Mouse (Mus musculus) liver, postnatal 0 days (tissue): ENCODE measurements around the gene Rasal2. TPM values are rescaled to one million over a fixed set of nuclear protein-coding genes. Genes with fewer than 3 reads are reported as not detected.

Experiments used
- ATAC-seq: fragments of 200-750 bp; cut with Nextera tagmentation; 2 replicates; pipeline ENCODE4 v1.8.0; 2017; ENCODE audit warnings: mild to moderate bottlenecking, moderate library complexity
- DNase-seq: peaks from one replicate; pipeline ENCODE4 v3.0.0-alpha.2; 2016
- H3K27ac ChIP-seq: fragments of 300-500 bp; sonication (generic); 2 replicates; pipeline ENCODE4 v1.5.1; 2014; ENCODE audit warnings: antibody characterized with exemption, moderate library complexity, mild to moderate bottlenecking, low read depth
- H3K27me3 ChIP-seq: fragments of 300-500 bp; sonication (generic); 2 replicates; pipeline ENCODE4 v1.6.1; 2014; ENCODE audit warnings: low read length, control low read depth, mixed read lengths; ENCODE audit not compliant: insufficient read depth
- H3K36me3 ChIP-seq: fragments of 300-500 bp; sonication (generic); replicated peaks from 2 replicates; pipeline ENCODE4 v1.6.1; 2014; ENCODE audit warnings: mild to moderate bottlenecking, control low read depth, low read length, moderate library complexity, mixed read lengths; ENCODE audit not compliant: insufficient read depth
- H3K4me1 ChIP-seq: fragments of 300-500 bp; sonication (generic); 2 replicates; pipeline ENCODE4 v1.6.1; 2014; ENCODE audit warnings: antibody characterized with exemption, mild to moderate bottlenecking, control low read depth; ENCODE audit not compliant: insufficient read depth
- H3K4me2 ChIP-seq: fragments of 300-500 bp; sonication (generic); 2 replicates; pipeline ENCODE4 v1.6.1; 2014; ENCODE audit warnings: low read depth, mild to moderate bottlenecking, low read length, moderate library complexity, mixed read lengths
- H3K4me3 ChIP-seq: fragments of 300-500 bp; sonication (generic); 2 replicates; pipeline ENCODE4 v1.5.1; 2014; ENCODE audit warnings: low read depth, low read length
- H3K9ac ChIP-seq: fragments of 300-500 bp; sonication (generic); replicated peaks from 2 replicates; pipeline ENCODE4 v1.6.1; 2014; ENCODE audit warnings: mild to moderate bottlenecking, moderate library complexity
- H3K9me3 ChIP-seq: fragments of 300-500 bp; sonication (generic); 2 replicates; pipeline ENCODE4 v1.6.1; 2016; ENCODE audit warnings: mild to moderate bottlenecking, control low read depth, low read length, mixed read lengths
- CTCF ChIP-seq: sonication (generic); IDR thresholded peaks from 2 replicates; pipeline ENCODE4 v1.5.1; 2016; ENCODE audit warnings: antibody characterized with exemption, low read depth
- EP300 ChIP-seq: IDR thresholded peaks from 2 replicates; pipeline ENCODE4 v1.6.1; 2016; ENCODE audit warnings: antibody characterized with exemption, low read depth, mild to moderate bottlenecking
- WGBS: fragments of 180-500 bp; shearing (Covaris S2); extraction: QIAGEN DNeasy Blood & Tissue Kit; methylation state at CpG from one replicate; pipeline ENCODE4 v1.1.7; 2014; ENCODE audit not compliant: insufficient replicate concordance; 5-methylcytosine and 5-hydroxymethylcytosine counted together
- polyA plus RNA-seq: library from polyadenylated mRNA; unstranded; fragments of >200 nt; fragmentation: Nextera tagmentation; extraction: Ambion mirVana; gene quantifications from 2 replicates; pipeline ENCODE4 v1.2.1, GENCODE M21; 2015

Rasal2 gene
- polyA plus RNA-seq, 1 experiment from 2014 or later, result 10.7 TPM

GRCm38 (mm10) chr1:157447142-157447541 lies 34.7 kb upstream of the Rasal2 start:
- no peak for TF ChIP-seq CTCF
- TF ChIP-seq EP300, result no peak
- Histone ChIP-seq H3K27me3 (no peaks in the 10 kb centered on the region), H3K4me1 (peaks cover 14% of the 10 kb centered on the region), H3K4me2 (no peak overlapping the region), H3K9me3 (no peaks in the 10 kb centered on the region), H3K36me3 (no peaks in the 10 kb centered on the region), H3K9ac (no peak overlapping the region), H3K4me3 (no peak overlapping the region), H3K27ac (no peak overlapping the region)
- 59% methylated on average over 4 of the region's 4 CpGs for WGBS
- ATAC-seq, result no peak
- no peak for DNase-seq

GRCm38 (mm10) chr1:157446325-157446724 lies 33.9 kb upstream of the Rasal2 start:
- Histone ChIP-seq H3K27ac (no peak overlapping the region), H3K4me1 (peaks cover 14% of the 10 kb centered on the region), H3K9ac (no peak overlapping the region), H3K4me3 (no peak overlapping the region), H3K9me3 (no peaks in the 10 kb centered on the region), H3K27me3 (no peaks in the 10 kb centered on the region), H3K36me3 (no peaks in the 10 kb centered on the region), H3K4me2 (no peak overlapping the region)
- no peak for TF ChIP-seq EP300
- TF ChIP-seq CTCF, result peak; percentile 59
- WGBS, result 44% methylated on average over 7 of the region's 7 CpGs
- ATAC-seq (no peak), DNase-seq (peak; percentile 43)

- DNase-seq (peak; percentile 18), ATAC-seq (no peak)
- Histone ChIP-seq H3K4me2 (no peak overlapping the region), H3K27me3 (no peaks in the 10 kb centered on the region), H3K9ac (no peak overlapping the region), H3K4me1 (peaks cover 14% of the 10 kb centered on the region), H3K4me3 (no peak overlapping the region), H3K27ac (no peak overlapping the region), H3K9me3 (no peaks in the 10 kb centered on the region), H3K36me3 (no peaks in the 10 kb centered on the region)
- TF ChIP-seq EP300 (no peak), CTCF (no peak)
- 77% methylated on average over 6 of the region's 6 CpGs for WGBS
These were observed 33.1 kb upstream of the Rasal2 start for GRCm38 (mm10) chr1:157445398-157445910.

- ATAC-seq, result no peak
- H3K9ac ChIP-seq, result no peak overlapping the region
- no peaks in the 10 kb centered on the region for H3K9me3 ChIP-seq
- no peaks in the 10 kb centered on the region for H3K27me3 ChIP-seq
- TF ChIP-seq CTCF (no peak), EP300 (no peak)
- no peak overlapping the region for H3K4me2 ChIP-seq
- WGBS, result 68% methylated on average over 13 of the region's 13 CpGs
- H3K4me1 ChIP-seq, result peaks cover 8% of the 10 kb centered on the region
- H3K4me3 ChIP-seq, result no peak overlapping the region
- no peaks in the 10 kb centered on the region for H3K36me3 ChIP-seq
- no peak for DNase-seq
- 0 out of 2 replicates have a peak overlapping the region, but pooled peaks have one; percentile 55 for H3K27ac ChIP-seq
These were observed 32.4 kb upstream of the Rasal2 start for GRCm38 (mm10) chr1:157444632-157445300.

- TF ChIP-seq EP300, result no peak
- no peak for TF ChIP-seq CTCF
- ATAC-seq, result no peak
- WGBS, result 35% methylated on average over 19 of the region's 19 CpGs
These were observed 31.5 kb upstream of the Rasal2 start for GRCm38 (mm10) chr1:157443723-157444561.

More at GRCm38 (mm10) chr1:157443723-157444561, 31.5 kb upstream of the Rasal2 start:
- Histone ChIP-seq H3K27me3 (no peaks in the 10 kb centered on the region), H3K4me1 (peaks cover 4% of the 10 kb centered on the region; the same call in 1 of the 2 replicates), H3K4me3 (no peak overlapping the region), H3K27ac (peak overlapping the region; percentile 55; the same call in 1 of the 2 replicates), H3K4me2 (peak overlapping the region; percentile 27), H3K9ac (no peak overlapping the region), H3K36me3 (no peaks in the 10 kb centered on the region), H3K9me3 (no peaks in the 10 kb centered on the region)
- DNase-seq, result no peak
